Mouse (Mus musculus): ENCODE data around the gene Hist1h1a. TPM values are rescaled to one million over a fixed set of nuclear protein-coding genes. Genes with fewer than 3 reads are reported as not detected.

Gene Hist1h1a
- total and polyA plus RNA-seq, 3 experiments: 0.90 to 1,895 (median 351) TPM

DNA sequence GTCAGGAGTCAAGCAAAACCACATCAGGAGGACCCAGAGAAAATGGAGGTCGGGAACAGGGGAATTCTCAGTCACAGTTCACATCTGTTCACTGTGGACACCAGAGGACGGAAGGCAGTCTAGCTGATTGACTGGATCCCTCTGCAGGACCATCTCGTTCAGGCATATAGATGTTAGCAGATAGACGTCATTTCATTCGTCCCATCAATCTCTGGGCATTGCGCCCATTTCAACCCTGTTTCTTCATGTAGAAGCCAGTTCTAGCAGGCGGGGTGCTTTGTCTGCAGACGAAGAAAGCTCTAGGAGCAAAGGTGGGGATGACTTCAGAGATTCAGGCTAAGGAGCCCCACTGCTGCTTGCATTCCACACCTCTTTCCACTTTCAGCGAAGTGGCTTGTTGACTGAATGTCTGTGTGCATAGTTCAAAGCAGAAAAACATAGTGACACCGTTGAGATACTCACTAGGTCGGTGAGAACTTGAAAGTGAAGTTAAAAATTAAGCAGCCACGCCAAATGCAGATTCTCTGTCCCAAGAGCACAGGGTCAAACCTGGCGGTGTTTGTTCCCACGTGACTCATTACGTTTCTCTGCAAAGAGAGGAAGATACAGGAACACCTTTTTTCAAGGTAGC, 43.1 kb downstream of the Hist1h1a start, which contains the start of gene Slc17a2:
TSS of gene Slc17a2 (plus strand) at position 572 of the 631 bp plus-strand sequence.
- Histone ChIP-seq H3K4me3 (ENCODE audit: low read depth, low read length) (no peak within 1 kb of the TSS), H3K36me3 (replicated peaks) (no peaks in the 10 kb centered on the region), H3K9me3 (replicated peaks) (no peaks in the 10 kb centered on the region), H3K4me1 (ENCODE audit: insufficient read depth, low read depth, low read length) (no peaks in the 10 kb centered on the region), H3K27me3 (ENCODE audit: insufficient read depth, low read length) (peaks cover 11% of the 10 kb centered on the region)
- DNase-seq (ENCODE audit: low spot score) (no peak), ATAC-seq (ENCODE audit: extremely low read depth, insufficient number of reproducible peaks, low FRiP score, poor library complexity, severe bottlenecking) (no peak)
- TF ChIP-seq GATA1 (IDR thresholded peaks at IDR 0.05; ENCODE audit: borderline replicate concordance, low read length): no peak
- TF ChIP-seq CTCF (IDR thresholded peaks at IDR 0.05; ENCODE audit: low read depth, low read length): no peak
- no peak for TF ChIP-seq TAL1 (conservative IDR thresholded peaks at IDR 0.05; ENCODE audit: low read depth, low read length)
- TF ChIP-seq POLR2AphosphoS5 (IDR thresholded peaks at IDR 0.05; ENCODE audit: insufficient replicate concordance, low read depth, low read length): no peak
- TF ChIP-seq GATA2 (IDR thresholded peaks at IDR 0.05; ENCODE audit: borderline replicate concordance, low read depth, low read length): no peak

Other genes starting within 250 kb of the Hist1h1a start
Only the 20 nearest of the 37 such genes appear.
- 27.7 and 30.2 TPM in 2 replicates for gene Hist1h2be, start 142.5 kb upstream of the Hist1h1a start, total RNA-seq (2014; fragmentation: Nextera tagmentation)
- gene Hist1h2be, start 142.5 kb upstream of the Hist1h1a start, total RNA-seq (2017): 110 and 153 TPM in 2 replicates
- 0.56 and 3.5 TPM in 2 replicates for gene Hist1h2be, start 142.5 kb upstream of the Hist1h1a start, polyA plus RNA-seq (2012)
- 1,109 and 1,273 TPM in 2 replicates for gene Hist1h1e, start 141.1 kb upstream of the Hist1h1a start, total RNA-seq (2014; fragmentation: Nextera tagmentation)
- gene Hist1h1e, start 141.1 kb upstream of the Hist1h1a start, total RNA-seq (2017): 215 and 254 TPM in 2 replicates
- 4.0 and 18.2 TPM in 2 replicates for gene Hist1h1e, start 141.1 kb upstream of the Hist1h1a start, polyA plus RNA-seq (2012)
- gene Hist1h2ac, start 79.7 kb upstream of the Hist1h1a start, total RNA-seq (2014; fragmentation: Nextera tagmentation): 5.1 and 6.4 TPM in 2 replicates
- 54.4 and 93.5 TPM in 2 replicates for gene Hist1h2ac, start 79.7 kb upstream of the Hist1h1a start, total RNA-seq (2017)
- gene Hist1h2ac, start 79.7 kb upstream of the Hist1h1a start, polyA plus RNA-seq (2012): 1.1 and 3.8 TPM in 2 replicates
- 62.5 and 102 TPM in 2 replicates for gene Hist1h2bc, start 79.5 kb upstream of the Hist1h1a start, total RNA-seq (2014; fragmentation: Nextera tagmentation)
- gene Hist1h2bc, start 79.5 kb upstream of the Hist1h1a start, total RNA-seq (2017): 387 and 479 TPM in 2 replicates
- 8.5 and 11.3 TPM in 2 replicates for gene Hist1h2bc, start 79.5 kb upstream of the Hist1h1a start, polyA plus RNA-seq (2012)
- gene Hist1h1t, start 67.9 kb upstream of the Hist1h1a start, total RNA-seq (2014; fragmentation: Nextera tagmentation): not detected in 2 replicates
- 0.16 and 0.29 TPM in 2 replicates for gene Hist1h1t, start 67.9 kb upstream of the Hist1h1a start, total RNA-seq (2017)
- not detected in 2 replicates for gene Hist1h1t, start 67.9 kb upstream of the Hist1h1a start, polyA plus RNA-seq (2012)
- 89.9 and 123 TPM in 2 replicates for gene Hist1h4c, start 65.2 kb upstream of the Hist1h1a start, total RNA-seq (2014; fragmentation: Nextera tagmentation)
- gene Hist1h4c, start 65.2 kb upstream of the Hist1h1a start, total RNA-seq (2017): 238 and 240 TPM in 2 replicates
- 2.2 and 9.8 TPM in 2 replicates for gene Hist1h4c, start 65.2 kb upstream of the Hist1h1a start, polyA plus RNA-seq (2012)
- gene Hfe, start 52.8 kb upstream of the Hist1h1a start, total RNA-seq (2014; fragmentation: Nextera tagmentation): not detected in 2 replicates
- gene Hfe, start 52.8 kb upstream of the Hist1h1a start, total RNA-seq (2017): 0.16 TPM in 1 of 2 replicates, not detected in the other
- not detected in 2 replicates for gene Hfe, start 52.8 kb upstream of the Hist1h1a start, polyA plus RNA-seq (2012)
- gene Hist1h1c, start 24.9 kb upstream of the Hist1h1a start, total RNA-seq (2014; fragmentation: Nextera tagmentation): 471 and 514 TPM in 2 replicates
- 589 and 623 TPM in 2 replicates for gene Hist1h1c, start 24.9 kb upstream of the Hist1h1a start, total RNA-seq (2017)
- 10.5 and 25.6 TPM in 2 replicates for gene Hist1h1c, start 24.9 kb upstream of the Hist1h1a start, polyA plus RNA-seq (2012)
- gene Hist1h3c, start 18.1 kb upstream of the Hist1h1a start, total RNA-seq (2014; fragmentation: Nextera tagmentation): 759 and 936 TPM in 2 replicates
- gene Hist1h3c, start 18.1 kb upstream of the Hist1h1a start, total RNA-seq (2017): 437 and 629 TPM in 2 replicates
- gene Hist1h3c, start 18.1 kb upstream of the Hist1h1a start, polyA plus RNA-seq (2012): 8.6 and 19.8 TPM in 2 replicates
- gene Hist1h2bb, start 16.9 kb upstream of the Hist1h1a start, total RNA-seq (2014; fragmentation: Nextera tagmentation): 444 and 466 TPM in 2 replicates
- 1,704 and 1,978 TPM in 2 replicates for gene Hist1h2bb, start 16.9 kb upstream of the Hist1h1a start, total RNA-seq (2017)
- 4.3 and 32.5 TPM in 2 replicates for gene Hist1h2bb, start 16.9 kb upstream of the Hist1h1a start, polyA plus RNA-seq (2012)
- 535 and 541 TPM in 2 replicates for gene Hist1h2ab, start 12.5 kb upstream of the Hist1h1a start, total RNA-seq (2014; fragmentation: Nextera tagmentation)
- 1,062 and 1,423 TPM in 2 replicates for gene Hist1h2ab, start 12.5 kb upstream of the Hist1h1a start, total RNA-seq (2017)
- gene Hist1h2ab, start 12.5 kb upstream of the Hist1h1a start, polyA plus RNA-seq (2012): 24.2 and 62.4 TPM in 2 replicates
- 745 and 817 TPM in 2 replicates for gene Hist1h3b, start 11.4 kb upstream of the Hist1h1a start, total RNA-seq (2014; fragmentation: Nextera tagmentation)
- gene Hist1h3b, start 11.4 kb upstream of the Hist1h1a start, total RNA-seq (2017): 955 and 1,281 TPM in 2 replicates
- gene Hist1h3b, start 11.4 kb upstream of the Hist1h1a start, polyA plus RNA-seq (2012): 5.7 and 22.8 TPM in 2 replicates
- 272 and 301 TPM in 2 replicates for gene Hist1h4b, start 6.7 kb upstream of the Hist1h1a start, total RNA-seq (2014; fragmentation: Nextera tagmentation)
- gene Hist1h4b, start 6.7 kb upstream of the Hist1h1a start, total RNA-seq (2017): 2,655 and 2,848 TPM in 2 replicates
- gene Hist1h4b, start 6.7 kb upstream of the Hist1h1a start, polyA plus RNA-seq (2012): 6.6 and 21.7 TPM in 2 replicates
- 408 and 465 TPM in 2 replicates for gene Hist1h4a, start 2.4 kb upstream of the Hist1h1a start, total RNA-seq (2014; fragmentation: Nextera tagmentation)
- 867 and 973 TPM in 2 replicates for gene Hist1h4a, start 2.4 kb upstream of the Hist1h1a start, total RNA-seq (2017)
- 12.0 and 53.5 TPM in 2 replicates for gene Hist1h4a, start 2.4 kb upstream of the Hist1h1a start, polyA plus RNA-seq (2012)
- 261 and 263 TPM in 2 replicates for gene Hist1h3a, start 1.3 kb upstream of the Hist1h1a start, total RNA-seq (2014; fragmentation: Nextera tagmentation)
- 139 and 203 TPM in 2 replicates for gene Hist1h3a, start 1.3 kb upstream of the Hist1h1a start, total RNA-seq (2017)
- 5.3 and 8.2 TPM in 2 replicates for gene Hist1h3a, start 1.3 kb upstream of the Hist1h1a start, polyA plus RNA-seq (2012)
- gene Trim38, start 6.2 kb downstream of the Hist1h1a start, total RNA-seq (2014; fragmentation: Nextera tagmentation): not detected in 2 replicates
- gene Trim38, start 6.2 kb downstream of the Hist1h1a start, total RNA-seq (2017): 0.27 TPM in 1 of 2 replicates, not detected in the other
- gene Trim38, start 6.2 kb downstream of the Hist1h1a start, polyA plus RNA-seq (2012): not detected in 2 replicates
- not detected in 2 replicates for gene Slc17a2, start 43.3 kb downstream of the Hist1h1a start, total RNA-seq (2014; fragmentation: Nextera tagmentation)
- 0.06 and 0.11 TPM in 2 replicates for gene Slc17a2, start 43.3 kb downstream of the Hist1h1a start, total RNA-seq (2017)
- not detected in 2 replicates for gene Slc17a2, start 43.3 kb downstream of the Hist1h1a start, polyA plus RNA-seq (2012)
- gene Slc17a3, start 75.8 kb downstream of the Hist1h1a start, total RNA-seq (2014; fragmentation: Nextera tagmentation): not detected in 2 replicates
- gene Slc17a3, start 75.8 kb downstream of the Hist1h1a start, total RNA-seq (2017): 0.06 and 0.22 TPM in 2 replicates
- gene Slc17a3, start 75.8 kb downstream of the Hist1h1a start, polyA plus RNA-seq (2012): not detected in 2 replicates
- gene Slc17a1, start 104.1 kb downstream of the Hist1h1a start, total RNA-seq (2014; fragmentation: Nextera tagmentation): not detected in 2 replicates
- gene Slc17a1, start 104.1 kb downstream of the Hist1h1a start, total RNA-seq (2017): 0.82 and 1.1 TPM in 2 replicates
- gene Slc17a1, start 104.1 kb downstream of the Hist1h1a start, polyA plus RNA-seq (2012): not detected in 2 replicates
- not detected in 2 replicates for gene Slc17a4, start 151.3 kb downstream of the Hist1h1a start, total RNA-seq (2014; fragmentation: Nextera tagmentation)
- 0.17 and 0.27 TPM in 2 replicates for gene Slc17a4, start 151.3 kb downstream of the Hist1h1a start, total RNA-seq (2017)
- not detected in 2 replicates for gene Slc17a4, start 151.3 kb downstream of the Hist1h1a start, polyA plus RNA-seq (2012)